Mouse (Mus musculus): ENCODE measurements at regions not wholly inside any gene's neighbourhood (a gene's known extent, or its start where the extent isn't known, plus 50 kb on each side); places are given as distances from the start of the nearest gene placed in this dataset.
A peak's percentile ranks its signal among the peaks of the same experiment; 100 is the strongest.

- H3K4me2 ChIP-seq (replicated peaks) = no peak overlapping the region
- no peak for ATAC-seq (ENCODE audit: insufficient number of reproducible peaks, insufficient read depth, low FRiP score, low TSS enrichment)
- H3K27me3 ChIP-seq = no peaks in the 10 kb centered on the region
- H3K36me3 ChIP-seq = no peaks in the 10 kb centered on the region
- H3K4me1 ChIP-seq = no peaks in the 10 kb centered on the region
- H3K9ac ChIP-seq = no peak overlapping the region
- no peak overlapping the region for H3K4me3 ChIP-seq
- no peaks in the 10 kb centered on the region for H3K9me3 ChIP-seq
- H3K27ac ChIP-seq = no peak overlapping the region
- 96% methylated on average over 3 of the region's 3 CpGs for WGBS
Measured at GRCm38 (mm10) chr11:7434591-7434990, 220.9 kb upstream of the Igfbp3 start.

DNA sequence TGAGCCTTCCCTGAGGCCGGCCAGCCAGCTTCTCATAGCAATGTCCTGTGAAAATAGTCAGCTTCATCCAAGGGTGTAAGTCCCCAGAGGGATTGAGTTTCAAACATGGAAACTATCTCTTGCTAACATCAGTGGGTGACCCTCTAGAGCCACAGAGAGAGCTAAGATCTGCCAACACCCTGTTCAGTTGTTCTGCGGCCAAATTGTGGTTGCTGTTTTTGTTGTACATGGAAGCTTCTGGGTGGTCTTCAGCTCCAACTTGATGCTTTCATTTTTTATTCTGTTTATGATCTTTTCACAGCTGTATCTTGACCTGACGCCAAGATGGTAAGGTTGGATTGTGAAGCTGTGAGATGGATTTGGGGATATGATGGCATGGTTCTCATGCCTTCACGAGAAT, 214.0 kb upstream of the Igfbp3 start:
- no peak overlapping the region for H3K9ac ChIP-seq
- no peaks in the 10 kb centered on the region for H3K9me3 ChIP-seq
- WGBS = 88% methylated on average over 4 of the region's 4 CpGs
- H3K4me1 ChIP-seq = peaks cover 11% of the 10 kb centered on the region
- ATAC-seq (ENCODE audit: insufficient number of reproducible peaks, insufficient read depth, low FRiP score, low TSS enrichment) = no peak
- no peak overlapping the region for H3K27ac ChIP-seq
- H3K27me3 ChIP-seq = no peaks in the 10 kb centered on the region
- no peak overlapping the region for H3K4me3 ChIP-seq
- H3K4me2 ChIP-seq (replicated peaks) = no peak overlapping the region
- H3K36me3 ChIP-seq = no peaks in the 10 kb centered on the region

DNA sequence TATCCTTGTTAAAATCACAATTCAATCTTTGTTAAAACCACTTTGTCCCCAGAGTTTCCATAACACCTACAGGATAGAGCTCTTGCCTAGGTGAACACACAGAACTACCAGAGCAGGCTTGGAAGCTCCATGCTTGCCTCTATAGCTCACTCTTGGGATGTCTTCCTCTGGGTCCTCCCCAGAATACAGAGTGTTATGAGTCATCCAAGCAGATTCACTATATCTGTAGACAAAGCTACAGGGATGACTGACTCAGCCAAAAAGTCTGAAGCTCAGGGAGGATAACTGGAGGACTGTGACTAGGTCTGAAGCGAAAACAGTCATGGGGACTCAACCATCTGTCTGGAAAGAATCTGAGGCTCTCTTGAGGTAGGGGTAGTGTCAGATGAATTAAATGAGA, 211.5 kb upstream of the Igfbp3 start:
- no peak overlapping the region for H3K9ac ChIP-seq
- H3K27ac ChIP-seq = no peak overlapping the region
- H3K36me3 ChIP-seq = no peaks in the 10 kb centered on the region
- WGBS = 86% methylated on average over 1 of the region's 1 CpGs
- no peak overlapping the region for H3K4me3 ChIP-seq
- peaks cover 11% of the 10 kb centered on the region for H3K4me1 ChIP-seq
- H3K9me3 ChIP-seq = no peaks in the 10 kb centered on the region
- no peak overlapping the region for H3K4me2 ChIP-seq (replicated peaks)
- H3K27me3 ChIP-seq = no peaks in the 10 kb centered on the region
- no peak for ATAC-seq (ENCODE audit: insufficient number of reproducible peaks, insufficient read depth, low FRiP score, low TSS enrichment)

DNA sequence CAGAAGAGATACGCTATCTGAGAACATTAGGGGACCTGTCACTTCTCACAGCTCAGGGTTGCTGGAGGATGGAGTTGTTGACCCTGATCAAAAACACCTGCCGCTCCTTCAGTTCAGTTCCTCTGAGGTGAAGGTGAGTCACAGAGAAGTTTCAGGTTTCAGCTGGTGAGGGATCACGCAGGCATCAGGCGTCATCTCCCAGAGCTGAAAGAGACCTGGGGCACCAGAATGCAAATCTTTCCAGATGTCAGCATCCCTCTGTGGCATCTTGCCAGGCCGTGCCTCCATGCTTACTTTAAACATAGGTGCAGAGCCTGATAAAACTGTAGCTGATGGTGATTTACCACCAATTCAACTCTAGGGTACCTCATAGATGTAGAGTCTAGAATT, 210.4 kb upstream of the Igfbp3 start:
- Histone ChIP-seq H3K27ac (no peak overlapping the region), H3K9me3 (no peaks in the 10 kb centered on the region), H3K36me3 (no peaks in the 10 kb centered on the region), H3K4me2 (replicated peaks) (no peak overlapping the region), H3K4me3 (no peak overlapping the region), H3K27me3 (no peaks in the 10 kb centered on the region), H3K4me1 (peaks cover 11% of the 10 kb centered on the region), H3K9ac (no peak overlapping the region)
- WGBS = 32% methylated on average over 5 of the region's 5 CpGs
- ATAC-seq (ENCODE audit: insufficient number of reproducible peaks, insufficient read depth, low FRiP score, low TSS enrichment) = 0 out of 2 replicates have a peak, but pooled peaks have one; percentile 10

DNA sequence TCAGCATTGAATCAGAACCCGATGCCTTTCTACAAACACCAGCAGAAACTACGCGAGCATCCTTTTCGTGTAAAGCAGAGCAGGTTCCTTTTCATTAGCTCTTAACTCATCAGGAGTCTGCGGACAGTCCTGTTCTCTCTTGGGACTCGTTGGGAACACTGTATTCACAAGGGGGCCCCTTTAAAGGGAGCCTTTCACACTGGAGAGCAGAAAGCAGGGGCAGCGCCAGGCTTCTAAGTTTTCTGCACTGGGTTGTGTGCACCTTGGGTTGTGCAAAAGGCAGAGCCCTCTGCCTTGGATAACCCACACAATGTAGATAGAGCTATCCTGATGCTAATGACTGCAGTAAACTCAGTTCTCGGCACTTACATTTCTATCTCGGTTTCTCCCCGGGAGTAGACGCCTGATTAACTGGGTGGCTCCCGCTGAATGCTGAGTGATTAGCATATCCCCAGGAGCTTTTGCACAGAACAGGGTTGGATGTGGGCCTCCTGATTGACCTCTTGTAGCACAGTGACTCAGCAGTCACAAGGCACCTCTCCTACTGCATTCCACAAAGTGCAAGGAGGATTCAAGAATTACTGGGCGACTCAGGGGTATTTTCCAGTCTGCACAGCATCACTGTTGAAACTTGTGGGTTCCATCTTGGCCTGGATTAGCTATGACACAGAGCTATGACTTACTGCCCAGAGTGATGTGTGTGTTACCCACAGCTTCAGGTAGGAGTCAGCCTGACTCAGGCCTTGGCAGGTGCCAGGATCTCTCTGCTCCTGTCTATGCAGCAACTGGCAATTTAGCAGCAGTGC, 209.8 kb upstream of the Igfbp3 start:
- Histone ChIP-seq H3K27me3 (no peaks in the 10 kb centered on the region), H3K4me1 (peaks cover 11% of the 10 kb centered on the region), H3K36me3 (no peaks in the 10 kb centered on the region), H3K9ac (no peak overlapping the region), H3K9me3 (no peaks in the 10 kb centered on the region), H3K27ac (no peak overlapping the region), H3K4me3 (no peak overlapping the region), H3K4me2 (replicated peaks) (no peak overlapping the region)
- 14% methylated on average over 13 of the region's 13 CpGs for WGBS
- ATAC-seq (ENCODE audit: insufficient number of reproducible peaks, insufficient read depth, low FRiP score, low TSS enrichment) = peak; percentile 72; the same call in 1 of the 2 replicates

DNA sequence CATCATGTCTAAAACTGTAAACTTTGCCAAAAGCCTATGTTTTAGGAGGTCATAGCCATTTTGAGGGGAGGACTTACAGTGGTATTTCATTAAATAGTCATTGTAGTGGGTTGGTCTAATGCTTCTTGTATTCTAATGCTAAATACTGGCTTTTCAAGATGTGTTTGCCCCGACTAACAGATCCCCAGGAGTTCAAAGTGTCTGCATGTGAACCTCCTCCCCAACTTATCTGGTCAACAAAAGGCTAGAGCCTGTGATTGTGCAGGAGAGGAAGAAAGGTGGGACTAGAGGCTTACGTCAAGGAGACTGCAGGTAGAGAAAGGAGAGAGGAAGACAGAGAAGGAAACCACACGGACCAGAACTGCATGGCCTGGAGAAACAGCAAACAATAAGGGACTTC, 198.9 kb upstream of the Igfbp3 start:
- H3K27ac ChIP-seq = no peak overlapping the region
- WGBS = 76% methylated on average over 3 of the region's 3 CpGs
- ATAC-seq (ENCODE audit: insufficient number of reproducible peaks, insufficient read depth, low FRiP score, low TSS enrichment) = no peak
- H3K9ac ChIP-seq = no peak overlapping the region
- no peaks in the 10 kb centered on the region for H3K27me3 ChIP-seq
- H3K9me3 ChIP-seq = no peaks in the 10 kb centered on the region
- H3K4me3 ChIP-seq = no peak overlapping the region
- no peak overlapping the region for H3K4me2 ChIP-seq (replicated peaks)
- H3K4me1 ChIP-seq = no peaks in the 10 kb centered on the region
- H3K36me3 ChIP-seq = no peaks in the 10 kb centered on the region

DNA sequence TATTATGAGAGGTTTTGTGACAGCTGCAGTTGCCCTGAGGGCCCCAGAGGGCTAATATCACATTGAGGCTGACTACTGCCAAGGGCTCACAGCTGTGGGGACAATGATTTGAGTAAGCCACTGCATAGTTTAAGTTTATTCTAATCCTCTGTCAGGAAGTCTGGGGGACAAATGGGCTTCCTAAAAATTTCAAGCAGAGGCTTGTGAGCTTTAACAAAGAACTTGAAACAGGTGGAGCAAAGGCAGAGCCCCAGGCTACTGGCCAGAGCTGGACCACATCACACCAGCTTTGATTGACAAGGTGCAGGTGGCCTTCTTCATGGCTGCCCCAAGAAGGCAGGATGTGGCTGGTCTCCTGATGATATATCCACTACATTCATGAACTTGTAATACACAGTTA, 195.3 kb upstream of the Igfbp3 start:
- no peaks in the 10 kb centered on the region for H3K27me3 ChIP-seq
- no peaks in the 10 kb centered on the region for H3K9me3 ChIP-seq
- no peak overlapping the region for H3K27ac ChIP-seq
- H3K9ac ChIP-seq = no peak overlapping the region
- no peak overlapping the region for H3K4me2 ChIP-seq (replicated peaks)
- no peaks in the 10 kb centered on the region for H3K36me3 ChIP-seq
- no peak for ATAC-seq (ENCODE audit: insufficient number of reproducible peaks, insufficient read depth, low FRiP score, low TSS enrichment)
- no peaks in the 10 kb centered on the region for H3K4me1 ChIP-seq
- no peak overlapping the region for H3K4me3 ChIP-seq

- no peak overlapping the region for H3K4me3 ChIP-seq
- no peaks in the 10 kb centered on the region for H3K9me3 ChIP-seq
- no peak overlapping the region for H3K4me2 ChIP-seq (replicated peaks)
- WGBS = 69% methylated on average over 4 of the region's 4 CpGs
- H3K27ac ChIP-seq = no peak overlapping the region
- no peaks in the 10 kb centered on the region for H3K4me1 ChIP-seq
- no peaks in the 10 kb centered on the region for H3K27me3 ChIP-seq
- H3K9ac ChIP-seq = no peak overlapping the region
- no peak for ATAC-seq (ENCODE audit: insufficient number of reproducible peaks, insufficient read depth, low FRiP score, low TSS enrichment)
- no peaks in the 10 kb centered on the region for H3K36me3 ChIP-seq
Measured at GRCm38 (mm10) chr11:7404666-7405065, 190.9 kb upstream of the Igfbp3 start.

- no peak for ATAC-seq (ENCODE audit: insufficient number of reproducible peaks, insufficient read depth, low FRiP score, low TSS enrichment)
- WGBS = 70% methylated on average over 1 of the region's 1 CpGs
- H3K27ac ChIP-seq = no peak overlapping the region
- H3K4me3 ChIP-seq = no peak overlapping the region
- H3K4me1 ChIP-seq = no peaks in the 10 kb centered on the region
- no peaks in the 10 kb centered on the region for H3K9me3 ChIP-seq
- H3K9ac ChIP-seq = no peak overlapping the region
- no peak overlapping the region for H3K4me2 ChIP-seq (replicated peaks)
- no peaks in the 10 kb centered on the region for H3K27me3 ChIP-seq
- no peaks in the 10 kb centered on the region for H3K36me3 ChIP-seq
Measured at GRCm38 (mm10) chr11:7371835-7372234, 158.1 kb upstream of the Igfbp3 start.

- Histone ChIP-seq H3K9ac (no peak overlapping the region), H3K36me3 (no peaks in the 10 kb centered on the region), H3K27ac (no peak overlapping the region), H3K27me3 (no peaks in the 10 kb centered on the region), H3K4me2 (replicated peaks) (no peak overlapping the region), H3K9me3 (no peaks in the 10 kb centered on the region), H3K4me3 (no peak overlapping the region), H3K4me1 (no peaks in the 10 kb centered on the region)
- 93% methylated on average over 3 of the region's 3 CpGs for WGBS
- 0 out of 2 replicates have a peak, but pooled peaks have one; percentile 47 for ATAC-seq (ENCODE audit: insufficient number of reproducible peaks, insufficient read depth, low FRiP score, low TSS enrichment)
Measured at GRCm38 (mm10) chr11:7361388-7361787, 147.7 kb upstream of the Igfbp3 start.

- H3K4me3 ChIP-seq = no peak overlapping the region
- no peaks in the 10 kb centered on the region for H3K36me3 ChIP-seq
- no peak overlapping the region for H3K9ac ChIP-seq
- no peaks in the 10 kb centered on the region for H3K4me1 ChIP-seq
- no peaks in the 10 kb centered on the region for H3K9me3 ChIP-seq
- ATAC-seq (ENCODE audit: insufficient number of reproducible peaks, insufficient read depth, low FRiP score, low TSS enrichment) = no peak
- H3K27ac ChIP-seq = no peak overlapping the region
- 85% methylated on average over 1 of the region's 1 CpGs for WGBS
- H3K4me2 ChIP-seq (replicated peaks) = no peak overlapping the region
- no peaks in the 10 kb centered on the region for H3K27me3 ChIP-seq
Measured at GRCm38 (mm10) chr11:7348601-7349000, 134.9 kb upstream of the Igfbp3 start.

GRCm38 (mm10) chr11:7337826-7338225, 124.1 kb upstream of the Igfbp3 start:
- Histone ChIP-seq H3K36me3 (no peaks in the 10 kb centered on the region), H3K4me3 (no peak overlapping the region), H3K4me1 (no peaks in the 10 kb centered on the region), H3K27me3 (no peaks in the 10 kb centered on the region), H3K4me2 (replicated peaks) (no peak overlapping the region), H3K9me3 (peaks cover 6% of the 10 kb centered on the region), H3K9ac (no peak overlapping the region), H3K27ac (no peak overlapping the region)
- ATAC-seq (ENCODE audit: insufficient number of reproducible peaks, insufficient read depth, low FRiP score, low TSS enrichment) = no peak

Measured in embryonic facial prominence, embryonic 12.5 days (tissue).